Mouse (Mus musculus) adrenal gland, adult 8-10 months (tissue): ENCODE data around the gene Tcam1. TPM values are rescaled to one million over a fixed set of nuclear protein-coding genes. Genes with fewer than 3 reads are reported as not detected.
A peak's percentile ranks its signal among the peaks of the same experiment; 100 is the strongest.
"Not testable (repeated sequence)": the region's sequence is repeated elsewhere in the genome, so short reads cannot be mapped to it uniquely, and the experiment has no call there.

Experiments used
- DNase-seq: peaks from one replicate; pipeline ENCODE4 v3.0.0; 2022
- total RNA-seq, 4 experiments: library from RNA; stranded (reverse); gene quantifications; 2 replicates each; pipeline ENCODE4 v1.2.4; 2022

Gene Tcam1
- under 1 TPM in 3 of 4 experiments, not detected in 1; 0.15 to 0.19 (median 0.17) TPM for total RNA-seq

GRCm38 (mm10) chr11:106276454-106276853 is at the start of gene Tcam1:
Tcam1 (plus strand) TSS chr11:106276672.
- DNase-seq, result peak; percentile 91

DNA sequence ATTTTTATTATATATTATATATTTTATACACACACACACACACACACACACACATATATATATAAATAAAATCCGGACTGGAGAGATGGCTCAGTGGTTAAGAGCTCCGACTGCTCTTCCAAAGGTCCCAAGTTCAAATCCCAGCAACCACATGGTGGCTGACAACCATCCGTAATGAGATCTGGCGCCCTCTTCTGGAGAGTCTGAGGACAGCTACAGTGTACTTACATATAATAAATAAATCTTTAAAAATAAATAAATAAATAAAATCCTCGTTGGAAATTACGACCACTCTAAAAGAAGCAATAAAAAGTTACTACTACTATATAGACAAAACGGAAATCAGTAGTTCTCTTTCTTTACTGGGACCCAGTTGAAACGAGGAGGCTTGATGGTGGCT is 42.5 kb upstream of the Tcam1 start:
- not testable (repeated sequence) for DNase-seq

DNA sequence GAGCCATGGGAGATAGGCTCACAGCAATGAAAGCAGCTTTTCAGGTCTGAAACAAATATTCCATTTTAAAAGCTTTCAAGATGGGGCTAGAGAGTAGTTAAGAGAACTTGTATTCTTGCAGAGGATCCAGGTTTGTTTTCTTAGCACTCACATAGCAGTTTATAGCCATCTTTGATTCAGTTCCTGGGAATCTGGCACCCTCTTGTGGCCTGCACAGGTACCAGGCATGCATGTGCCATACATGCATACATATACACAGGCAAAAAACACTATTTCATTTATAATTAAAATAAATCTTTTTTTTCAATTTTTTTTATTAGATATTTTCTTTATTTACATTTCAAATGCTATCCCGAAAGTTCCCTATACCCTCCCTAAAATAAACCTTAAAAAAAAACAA is 29.6 kb upstream of the Tcam1 start:
- no peak for DNase-seq

GRCm38 (mm10) chr11:106249326-106249725 is 27.1 kb upstream of the Tcam1 start:
- no peak for DNase-seq

DNA sequence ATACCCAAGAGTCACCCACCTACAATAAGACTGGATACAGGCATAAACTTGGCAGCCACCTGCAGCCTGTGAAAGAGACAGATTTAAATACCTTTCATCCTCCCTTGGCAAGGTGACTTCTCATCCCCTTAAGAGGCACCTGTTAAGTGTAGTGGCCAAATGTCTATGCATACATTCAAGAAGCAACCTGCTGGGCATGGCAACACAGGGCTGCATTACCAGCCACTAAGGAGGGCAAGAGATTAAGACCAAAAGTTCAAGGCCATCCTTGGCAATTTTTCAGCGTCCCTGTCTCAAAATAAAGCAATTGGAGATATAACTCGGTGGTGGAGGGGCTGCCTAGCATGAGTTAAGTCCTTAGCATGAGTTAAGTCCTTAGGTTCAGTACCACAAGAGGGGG is 21.7 kb upstream of the Tcam1 start:
- no peak for DNase-seq

DNA sequence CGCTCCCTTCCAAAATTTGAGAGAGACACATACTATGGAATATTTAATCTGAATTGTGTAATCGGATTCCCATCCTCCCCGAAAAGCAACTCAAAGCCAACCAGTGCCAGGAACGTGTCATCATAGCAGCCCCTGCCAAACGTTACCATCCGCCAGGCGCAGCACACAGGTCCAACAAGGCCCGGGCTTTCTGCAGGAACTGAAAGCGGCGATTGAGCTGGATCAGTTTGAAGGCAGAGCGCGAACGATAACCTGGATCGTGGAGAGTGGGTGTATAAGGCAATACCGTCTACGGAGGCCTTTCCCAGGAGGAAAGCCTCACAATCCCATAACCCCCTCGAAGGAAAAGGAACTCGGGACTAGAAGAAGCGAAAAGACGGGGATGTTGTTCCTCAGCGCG is 21.3 kb upstream of the Tcam1 start:
- DNase-seq, result no peak

- DNase-seq, result peak; percentile 95
Observed at GRCm38 (mm10) chr11:106255685-106256451, 20.6 kb upstream of the Tcam1 start, which contains the start of the genes Ftsj3 and Psmc5. Ftsj3 (minus strand) TSS chr11:106256079. Psmc5 (plus strand) TSS chr11:106256154.

- no peak for DNase-seq
Observed at GRCm38 (mm10) chr11:106256775-106257174, 19.7 kb upstream of the Tcam1 start.

GRCm38 (mm10) chr11:106260826-106261450 is 15.5 kb upstream of the Tcam1 start:
- DNase-seq, result no peak

- DNase-seq, result no peak
Observed at GRCm38 (mm10) chr11:106263963-106264362, 12.5 kb upstream of the Tcam1 start.

- DNase-seq, result no peak
Observed at GRCm38 (mm10) chr11:106264988-106265387, 11.5 kb upstream of the Tcam1 start.

- no peak for DNase-seq
Observed at GRCm38 (mm10) chr11:106265570-106265969, 10.9 kb upstream of the Tcam1 start.

DNA sequence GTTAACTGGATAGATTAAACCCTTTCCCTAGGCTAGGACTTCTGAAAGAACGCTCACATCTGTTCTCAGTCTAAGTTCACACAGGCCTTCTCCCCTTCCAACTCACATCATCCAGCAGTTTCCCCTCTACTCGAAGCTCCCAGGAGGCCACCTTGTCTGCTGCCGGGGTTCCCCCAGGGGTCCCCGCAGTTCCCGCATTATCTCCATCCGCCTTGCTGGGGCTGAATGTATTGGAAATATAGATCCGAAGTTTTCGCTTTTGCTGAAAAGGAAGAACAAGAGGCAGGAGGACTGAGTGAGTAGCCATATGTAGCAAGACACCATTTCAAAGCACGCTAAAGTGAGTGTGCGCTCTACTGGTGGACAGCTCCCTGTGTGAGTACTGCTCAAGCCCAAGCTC is 10.0 kb upstream of the Tcam1 start:
- DNase-seq, result no peak

GRCm38 (mm10) chr11:106267311-106267852 is 9.1 kb upstream of the Tcam1 start:
- peak; percentile 58 for DNase-seq

- DNase-seq, result no peak
Observed at GRCm38 (mm10) chr11:106267871-106268270, 8.6 kb upstream of the Tcam1 start.

DNA sequence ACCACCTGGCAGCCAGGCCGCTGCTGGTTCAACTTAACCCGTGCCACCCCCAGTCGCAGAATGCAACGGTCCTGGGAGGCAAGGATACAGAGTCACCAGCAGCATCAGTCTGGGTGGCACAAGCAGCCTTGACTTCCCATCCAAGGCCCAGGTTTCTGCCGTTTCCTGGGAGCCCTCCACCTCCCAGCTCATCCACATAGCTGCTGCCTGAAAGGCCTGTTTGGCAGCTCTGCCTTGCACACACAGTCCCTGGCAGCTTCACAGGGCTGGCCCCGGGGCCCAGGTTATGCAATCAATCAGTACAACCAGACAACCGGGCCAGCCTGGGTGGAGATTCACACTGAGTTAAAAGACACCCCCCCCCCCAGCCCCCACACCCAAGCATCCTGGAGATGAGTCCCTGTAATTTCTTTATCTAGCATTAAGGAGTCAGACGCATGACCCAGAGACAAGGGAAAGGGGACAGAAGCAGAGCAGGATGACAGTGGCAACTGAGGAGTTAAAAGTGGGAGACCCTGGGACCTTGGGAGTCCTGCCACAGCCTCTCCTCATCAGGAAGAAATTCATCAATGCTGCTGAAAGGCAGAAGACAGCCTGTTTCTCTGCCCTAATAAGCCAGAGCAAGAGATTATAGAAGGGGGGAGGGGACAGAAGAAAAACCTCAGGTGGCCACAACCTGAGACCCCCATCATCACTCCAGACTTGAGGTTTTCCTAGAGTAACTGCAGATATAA is 8.0 kb upstream of the Tcam1 start:
- DNase-seq, result peak; percentile 90

DNA sequence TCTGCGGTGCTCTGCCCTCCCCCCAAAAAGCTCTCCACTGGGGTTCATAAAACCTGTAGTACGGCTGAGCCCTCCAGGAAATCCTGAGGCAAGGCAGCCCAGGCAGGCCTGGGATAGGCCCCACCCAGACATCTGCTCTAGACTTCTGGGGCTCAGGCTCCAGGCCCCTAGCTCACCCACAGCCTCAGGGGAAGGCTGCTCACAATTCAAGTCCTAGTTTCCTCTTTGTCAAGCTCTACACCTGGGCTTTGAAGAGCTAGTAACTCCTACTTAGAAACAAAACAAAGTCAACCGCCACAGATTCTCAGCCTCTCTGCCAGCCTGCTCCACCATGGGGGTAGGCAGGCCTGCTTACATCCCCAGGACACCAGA is 7.4 kb upstream of the Tcam1 start:
- no peak for DNase-seq

DNA sequence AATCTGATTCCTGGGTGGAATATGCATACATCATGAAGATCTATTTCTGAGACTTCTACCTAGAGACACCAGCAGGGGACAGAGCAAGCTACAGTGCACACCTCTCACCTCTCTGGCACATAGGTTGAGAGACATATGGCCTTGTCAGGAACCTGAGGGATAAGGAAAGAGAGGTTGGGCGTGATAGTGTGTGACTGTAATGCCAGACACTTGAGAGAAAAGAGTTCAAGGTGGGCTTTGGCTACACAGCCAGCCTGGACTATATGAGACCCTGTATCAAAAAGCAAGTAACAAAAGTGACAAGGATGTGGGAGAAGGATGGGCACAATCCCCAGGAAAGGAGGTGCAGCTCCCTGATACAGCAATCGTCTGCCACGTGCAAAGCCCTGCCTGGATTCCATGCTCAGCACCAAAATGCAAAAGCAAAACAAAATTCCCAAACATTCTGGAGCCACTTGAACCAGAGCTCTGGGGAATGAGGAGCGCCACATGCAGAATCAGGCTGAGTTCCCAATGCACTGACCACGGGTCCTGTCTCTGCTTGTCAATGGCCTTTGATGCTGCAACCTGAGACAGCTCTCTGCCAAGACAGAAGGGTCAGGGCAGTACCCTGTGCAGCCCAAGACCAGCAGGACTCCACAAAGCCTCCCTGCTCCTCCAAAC is 5.2 kb upstream of the Tcam1 start:
- no peak for DNase-seq

GRCm38 (mm10) chr11:106271794-106272643 is 4.5 kb upstream of the Tcam1 start:
- DNase-seq, result no peak

DNA sequence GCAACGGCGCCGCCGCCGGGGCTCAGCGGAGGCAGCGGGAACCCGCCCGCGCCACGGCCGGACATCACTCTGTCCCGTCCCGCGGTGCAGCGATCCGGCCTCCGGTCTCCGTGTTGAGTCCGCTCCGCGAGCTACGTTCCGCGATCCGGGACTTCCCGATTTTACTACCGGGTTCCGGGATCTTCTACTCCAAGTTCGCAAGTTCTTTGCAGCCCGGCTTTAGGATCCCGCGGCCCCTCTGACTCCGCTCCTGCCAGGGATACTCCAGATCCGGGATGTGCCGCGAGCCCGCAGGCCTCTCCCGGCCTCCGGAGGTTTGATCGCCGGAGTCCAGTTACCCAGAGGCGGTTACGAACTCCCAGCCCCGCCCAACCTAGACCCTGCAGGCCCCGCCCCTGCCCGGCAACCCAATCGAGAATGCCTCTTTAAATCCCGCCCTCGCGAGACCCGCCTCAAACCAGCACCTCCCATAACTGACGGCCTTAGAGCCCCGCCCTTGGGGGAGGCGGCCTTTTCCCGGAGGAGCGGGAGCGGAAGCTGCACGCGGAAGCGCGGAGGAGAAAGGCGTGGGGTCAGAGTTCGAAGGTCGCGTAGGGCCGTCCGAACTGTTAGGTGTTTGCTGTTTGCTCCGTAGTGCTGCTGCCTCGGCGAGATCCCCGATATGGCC is 3.7 kb upstream of the Tcam1 start, which contains the start of gene Smarcd2:
Smarcd2 (minus strand) TSS at position 329 of the 667 bp plus-strand sequence.
- peak; percentile 100 for DNase-seq

DNA sequence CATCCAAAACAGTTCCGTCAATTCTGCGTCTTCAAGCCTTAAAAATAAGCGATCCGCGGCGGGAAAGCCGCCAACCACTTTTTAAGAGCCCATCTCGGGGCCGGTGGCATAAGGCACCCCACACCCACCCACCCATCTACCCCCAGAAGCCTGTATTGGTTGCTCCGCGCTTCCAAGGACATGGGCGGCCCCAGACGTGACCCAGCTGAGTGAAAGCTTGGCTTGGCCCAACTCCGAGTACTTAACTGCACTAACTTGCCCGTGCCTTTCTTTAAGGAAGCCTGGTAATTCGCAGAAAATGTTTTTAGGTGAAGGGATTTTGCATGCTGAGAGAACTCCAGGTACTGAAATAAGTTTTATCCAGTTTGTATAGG is 3.2 kb upstream of the Tcam1 start:
- no peak for DNase-seq
